Mouse (Mus musculus): ENCODE results near the gene Gss. TPM values are rescaled to one million over a fixed set of nuclear protein-coding genes. Genes with fewer than 3 reads are reported as not detected.

Gss gene
- total RNA-seq, 2 experiments from 2014 or later = 9.7 to 17.1 TPM

- ATAC-seq (ENCODE audit: poor library complexity, severe bottlenecking) = no peak
Observed at GRCm38 (mm10) chr2:155518531-155519270, 73.9 kb downstream of the Gss start.

GRCm38 (mm10) chr2:155517455-155518423 is 74.9 kb downstream of the Gss start, which contains the start of the genes Acss2 and Ggt7:
Gene Acss2, plus strand, starts transcription at chr2:155517948.
Gene Ggt7, minus strand, starts transcription at chr2:155518237.
- peak; percentile 89 for ATAC-seq (ENCODE audit: poor library complexity, severe bottlenecking)

- no peak for ATAC-seq (ENCODE audit: poor library complexity, severe bottlenecking)
Observed at GRCm38 (mm10) chr2:155515941-155516340, 76.7 kb downstream of the Gss start.

GRCm38 (mm10) chr2:155514666-155515065 is 77.9 kb downstream of the Gss start:
- ATAC-seq (ENCODE audit: poor library complexity, severe bottlenecking) = peak; percentile 20; the same call in 1 of the 2 replicates

- ATAC-seq (ENCODE audit: poor library complexity, severe bottlenecking) = no peak
Observed at GRCm38 (mm10) chr2:155513543-155513942, 79.1 kb downstream of the Gss start.

Other genes with a start within 250 kb of the Gss start
- gene Pigu, start 235.4 kb downstream of the Gss start, total RNA-seq (2015) = 33.3 and 41.5 TPM in 2 replicates
- 23.7 and 24.4 TPM in 2 replicates for gene Pigu, start 235.4 kb downstream of the Gss start, total RNA-seq (2017)
- 30.5 and 31.0 TPM in 2 replicates for gene Trp53inp2, start 211.8 kb downstream of the Gss start, total RNA-seq (2015)
- gene Trp53inp2, start 211.8 kb downstream of the Gss start, total RNA-seq (2017) = 18.8 and 29.5 TPM in 2 replicates
- 65.1 and 71.0 TPM in 2 replicates for gene Ncoa6, start 118.9 kb downstream of the Gss start, total RNA-seq (2015)
- 16.7 and 24.8 TPM in 2 replicates for gene Ncoa6, start 118.9 kb downstream of the Gss start, total RNA-seq (2017)
- gene Acss2, start 74.9 kb downstream of the Gss start, total RNA-seq (2015) = 8.9 and 9.6 TPM in 2 replicates
- 12.0 and 13.6 TPM in 2 replicates for gene Acss2, start 74.9 kb downstream of the Gss start, total RNA-seq (2017)
- not detected in 2 replicates for gene Ggt7, start 74.6 kb downstream of the Gss start, total RNA-seq (2015)
- not detected in 2 replicates for gene Ggt7, start 74.6 kb downstream of the Gss start, total RNA-seq (2017)
- gene Myh7b, start 18.4 kb upstream of the Gss start, total RNA-seq (2015) = not detected in 2 replicates
- gene Myh7b, start 18.4 kb upstream of the Gss start, total RNA-seq (2017) = not detected in 2 replicates
- 63.0 and 80.0 TPM in 2 replicates for gene Trpc4ap, start 99.6 kb upstream of the Gss start, total RNA-seq (2015)
- 104 and 106 TPM in 2 replicates for gene Trpc4ap, start 99.6 kb upstream of the Gss start, total RNA-seq (2017)
- gene Edem2, start 136.7 kb upstream of the Gss start, total RNA-seq (2015) = 23.4 and 25.9 TPM in 2 replicates
- gene Edem2, start 136.7 kb upstream of the Gss start, total RNA-seq (2017) = 34.8 and 34.9 TPM in 2 replicates
- gene Gm17581, start 143.1 kb upstream of the Gss start, total RNA-seq (2015) = not detected in 2 replicates
- not detected in 2 replicates for gene Gm17581, start 143.1 kb upstream of the Gss start, total RNA-seq (2017)
- 0.83 TPM in 1 of 2 replicates, not detected in the other for gene Procr, start 158.3 kb upstream of the Gss start, total RNA-seq (2015)
- not detected in 2 replicates for gene Procr, start 158.3 kb upstream of the Gss start, total RNA-seq (2017)
- not detected in 2 replicates for gene Mmp24, start 182.5 kb upstream of the Gss start, total RNA-seq (2015)
- 0.07 and 0.65 TPM in 2 replicates for gene Mmp24, start 182.5 kb upstream of the Gss start, total RNA-seq (2017)
- 14.4 and 17.5 TPM in 2 replicates for gene BC029722, start 226.6 kb upstream of the Gss start, total RNA-seq (2015)
- gene BC029722, start 226.6 kb upstream of the Gss start, total RNA-seq (2017) = 12.5 and 14.9 TPM in 2 replicates
- gene Eif6, start 234.1 kb upstream of the Gss start, total RNA-seq (2015) = 154 and 164 TPM in 2 replicates
- 31.6 and 60.8 TPM in 2 replicates for gene Eif6, start 234.1 kb upstream of the Gss start, total RNA-seq (2017)
- not detected in 2 replicates for gene Fam83c, start 242.0 kb upstream of the Gss start, total RNA-seq (2015)
- gene Fam83c, start 242.0 kb upstream of the Gss start, total RNA-seq (2017) = not detected in 2 replicates